Mouse (Mus musculus) bone marrow, adult 2 months (tissue): Measurements from ENCODE around the gene Bag6.

Source experiments
- CTCF ChIP-seq: fragments of 200-500 bp; IDR thresholded peaks from 2 replicates; pipeline ENCODE4 v1.5.1; 2011; ENCODE audit warnings: low read length, control low read depth; ENCODE audit not compliant: control insufficient read depth, insufficient read depth
- POLR2A ChIP-seq: fragments of 200-500 bp; IDR thresholded peaks from 2 replicates; pipeline ENCODE4 v1.6.1; 2011; ENCODE audit warnings: low read depth, mild to moderate bottlenecking, control low read depth, low read length, borderline replicate concordance; ENCODE audit not compliant: control insufficient read depth

DNA sequence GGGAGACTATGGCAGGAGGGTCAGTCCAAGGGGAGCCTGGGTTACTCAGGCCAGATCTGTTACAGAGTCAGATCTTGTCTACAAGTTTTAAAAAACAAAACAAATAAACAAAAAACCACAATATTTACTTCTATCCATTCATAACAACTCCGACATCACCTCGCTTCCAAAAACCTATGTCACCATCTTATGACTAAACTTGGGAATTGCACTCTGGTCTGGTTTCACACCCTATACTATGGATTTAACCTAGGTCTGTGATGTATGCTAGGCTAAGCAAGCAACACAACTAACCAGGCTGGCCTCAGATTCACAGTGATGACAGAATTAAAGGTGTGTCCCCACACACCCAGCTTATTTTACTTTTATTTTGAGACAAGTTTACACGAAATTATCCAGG is 28.5 kb upstream of the Bag6 start:
- TF ChIP-seq POLR2A (no peak), CTCF (no peak)
